Mouse (Mus musculus): Measurements from ENCODE around the gene Abi1. TPM values are rescaled to one million over a fixed set of nuclear protein-coding genes. Genes with fewer than 3 reads are reported as not detected.

The Abi1 gene
- polyA plus RNA-seq (2012), result 65.0 and 68.2 TPM in 2 replicates

DNA sequence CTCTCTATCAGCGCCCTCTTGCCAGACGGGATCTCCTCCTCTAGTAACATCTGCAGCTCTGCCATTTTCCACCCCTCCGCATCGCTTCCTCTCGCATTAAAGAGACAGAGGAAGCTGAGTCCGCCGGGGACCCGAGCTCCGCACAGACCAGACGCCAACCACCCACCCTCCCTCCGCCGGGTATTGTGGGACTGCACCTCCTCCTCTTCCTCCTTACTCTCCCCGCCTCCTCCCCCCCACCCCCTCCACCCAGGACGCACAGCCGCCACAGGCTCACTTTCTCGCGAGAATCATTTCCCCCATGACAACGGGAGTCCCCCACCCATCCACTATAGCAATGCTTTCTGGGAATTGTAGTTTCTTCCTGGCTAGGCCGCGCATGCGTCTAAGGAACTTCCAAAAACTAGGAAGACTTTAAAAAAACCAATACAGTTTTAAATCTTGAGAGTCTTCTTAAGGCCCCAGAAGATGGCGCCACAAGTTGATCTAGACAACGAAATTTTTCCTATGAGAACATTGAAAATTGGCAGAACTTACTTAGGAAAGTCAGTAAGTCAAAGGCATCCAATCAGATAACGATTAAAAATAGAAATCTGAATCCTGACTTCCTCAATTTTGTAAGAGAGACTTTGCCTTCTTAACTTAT lies at the start of gene Abi1:
Gene Abi1, minus strand, starts transcription at position 241 of the 646 bp plus-strand sequence.

DNA sequence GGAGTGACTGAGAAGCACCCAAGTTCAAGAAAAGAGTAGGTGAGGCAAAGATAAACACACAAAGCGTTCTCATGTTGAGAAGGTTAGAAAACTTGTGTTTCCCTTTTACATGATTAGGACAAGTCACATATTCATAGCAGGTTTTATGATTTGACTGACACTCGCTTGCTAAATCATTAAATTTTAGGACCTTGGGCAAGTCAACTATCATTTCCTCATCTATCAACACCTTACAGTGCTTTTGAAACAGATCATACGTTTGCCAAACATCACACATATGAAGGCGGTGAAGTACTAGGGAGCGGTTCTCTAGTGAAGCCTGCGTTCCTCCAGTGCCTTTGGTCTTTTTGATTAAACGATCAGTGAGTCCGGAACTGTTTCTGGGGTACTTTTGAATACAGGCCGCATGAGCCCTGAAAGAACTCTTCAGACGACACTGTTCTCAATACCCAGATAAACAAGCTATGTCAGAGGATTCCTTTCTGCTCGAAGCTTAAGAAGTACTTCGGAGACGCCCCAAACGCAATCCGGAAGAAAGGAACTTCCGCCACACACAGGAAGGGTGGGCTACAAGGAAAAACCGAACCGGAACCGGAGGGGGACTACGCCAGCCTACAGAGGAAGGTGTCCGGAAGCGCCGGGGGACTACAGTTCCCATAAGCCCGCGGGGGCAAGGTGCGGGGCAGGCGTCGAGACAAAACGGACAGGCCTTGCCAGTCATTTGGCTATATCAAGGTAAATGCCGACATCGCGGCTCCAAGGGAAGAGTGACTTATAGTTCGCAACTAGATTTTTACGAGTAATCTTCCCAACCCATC lies 27.7 kb upstream of the Abi1 start, which contains the start of gene Acbd5:
Gene Acbd5, plus strand, starts transcription at position 616 of the 818 bp plus-strand sequence.

DNA sequence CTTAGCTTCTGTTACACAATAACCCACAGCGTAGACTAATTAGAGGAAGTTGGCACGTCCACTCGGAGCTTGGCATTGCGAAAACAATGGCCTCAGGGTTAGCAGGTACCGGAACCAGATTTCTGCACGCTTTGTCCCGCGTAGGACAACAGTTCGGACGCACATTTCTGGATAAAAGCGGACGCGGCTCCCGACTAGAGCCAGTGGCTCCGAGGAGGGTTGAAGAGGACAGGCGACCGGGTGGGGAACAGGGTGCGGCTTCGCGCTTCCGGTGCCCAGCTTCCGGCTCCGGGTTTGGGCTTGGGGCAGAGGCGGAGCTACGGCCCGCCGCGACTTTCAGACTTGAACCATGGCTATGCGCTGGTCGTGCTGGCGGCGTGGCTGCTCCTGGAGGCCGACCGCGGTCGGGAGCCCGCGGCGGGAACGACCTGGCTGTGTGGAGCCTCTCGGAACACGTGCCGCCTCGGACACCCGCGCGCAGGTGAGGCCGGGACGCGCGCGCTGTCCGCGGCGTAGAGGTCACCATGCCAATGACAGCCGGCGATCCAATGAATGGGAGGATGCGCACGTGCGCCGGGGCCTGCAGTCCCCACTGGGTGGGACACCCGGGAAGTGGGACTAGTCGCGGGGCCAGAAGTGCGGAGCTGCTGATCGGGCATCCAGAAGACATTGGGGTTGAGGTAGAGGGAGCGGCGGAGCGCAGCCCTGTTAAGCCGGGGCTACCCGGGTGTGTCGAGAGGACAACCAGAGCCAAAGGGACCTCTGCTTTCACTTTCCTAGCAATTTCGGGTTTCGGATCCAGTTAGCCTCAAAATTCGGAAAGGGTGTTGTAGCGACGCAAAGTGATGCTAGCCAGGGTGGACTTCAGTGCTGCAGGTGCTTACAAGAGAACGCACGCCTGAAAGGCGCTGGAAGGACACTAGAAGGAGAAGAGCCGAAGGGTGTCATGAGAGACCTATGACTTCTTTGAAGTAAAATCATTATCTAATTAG lies 144.5 kb downstream of the Abi1 start, which contains the start of gene Pdss1:
Gene Pdss1, plus strand, starts transcription at position 241 of the 992 bp plus-strand sequence.

Other genes with a start within 250 kb of the Abi1 start
- 11.6 and 15.7 TPM in 2 replicates for gene Pdss1, start 144.7 kb downstream of the Abi1 start, polyA plus RNA-seq (2012)
- gene Acbd5, start 27.9 kb upstream of the Abi1 start, polyA plus RNA-seq (2012), result 6.4 and 9.3 TPM in 2 replicates
- gene Mastl, start 115.8 kb upstream of the Abi1 start, polyA plus RNA-seq (2012), result 0.54 and 0.76 TPM in 2 replicates
- gene Yme1l1, start 116.1 kb upstream of the Abi1 start, polyA plus RNA-seq (2012), result 2.3 and 2.8 TPM in 2 replicates
- gene 4931423N10Rik, start 167.2 kb upstream of the Abi1 start, polyA plus RNA-seq (2012), result not detected in 2 replicates